Mouse (Mus musculus) A20 (cell line): Measurements from ENCODE around the gene Olfr154.
"Not testable (repeated sequence)": the region's sequence is repeated elsewhere in the genome, so short reads cannot be mapped to it uniquely, and the experiment has no call there.

Experiments used
- DNase-seq: peaks from one replicate; pipeline ENCODE4 v3.0.0-alpha.2; 2011; ENCODE audit warnings: low read depth, low spot score

The Olfr154 gene

DNA sequence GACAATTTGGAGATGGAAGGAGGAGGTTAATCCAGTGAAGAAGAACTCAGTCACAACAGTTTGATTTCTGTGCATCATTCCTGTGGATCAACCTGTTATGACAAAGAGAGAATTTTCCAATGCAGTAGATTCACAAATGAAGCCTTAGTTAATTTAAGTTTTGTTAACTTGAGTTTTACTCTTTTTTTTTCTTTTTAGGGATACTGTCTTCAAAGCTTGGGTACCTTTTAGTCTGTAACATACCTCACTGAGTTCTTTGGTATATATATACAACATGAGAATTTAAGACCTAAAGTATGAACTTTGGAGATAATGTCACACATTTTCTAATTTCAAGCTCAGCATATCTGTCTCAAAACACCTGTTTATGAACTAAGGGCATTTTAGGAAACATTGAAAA lies at the start of gene Olfr154:
Olfr154 (minus strand) TSS at position 101 of the 400 bp plus-strand sequence.
- not testable (repeated sequence) for DNase-seq

DNA sequence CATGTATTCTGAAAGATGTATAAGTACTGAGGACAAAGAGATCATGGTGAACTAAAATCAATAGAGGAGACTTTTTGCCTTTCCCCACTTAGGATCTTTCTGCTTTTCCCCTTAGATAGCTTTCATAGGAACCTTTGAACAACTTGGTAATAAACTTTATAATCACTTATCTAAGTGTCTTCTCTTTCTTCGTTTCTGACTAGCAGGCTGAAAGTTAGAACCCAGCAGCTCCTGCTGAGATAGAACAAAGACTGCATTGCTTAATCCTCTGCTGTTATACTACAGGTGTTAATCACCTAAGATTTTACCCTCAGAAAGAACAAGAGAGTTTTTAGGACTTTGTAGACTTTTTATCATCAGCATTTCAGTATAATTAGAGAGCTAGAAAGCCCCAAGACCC lies 46.9 kb upstream of the Olfr154 start:
- no peak for DNase-seq

DNA sequence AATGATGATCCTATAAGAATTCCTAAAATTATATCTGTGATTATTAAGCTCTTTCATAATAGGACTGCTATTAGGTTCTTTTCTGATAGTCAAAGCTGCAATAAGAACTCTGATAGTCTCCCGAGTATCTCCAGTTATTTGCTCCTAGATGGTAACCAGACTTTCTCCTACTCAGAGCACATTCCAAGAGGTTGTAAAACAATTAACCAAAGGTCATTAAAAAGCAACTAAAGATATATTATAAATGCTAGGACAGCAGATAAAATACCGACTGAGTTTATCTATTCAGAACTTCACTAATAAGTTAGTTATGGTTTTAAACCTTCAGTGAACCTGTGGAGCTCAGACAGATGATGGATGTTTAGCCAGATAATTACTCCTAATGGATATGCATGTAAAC lies 46.4 kb upstream of the Olfr154 start:
- not testable (repeated sequence) for DNase-seq

DNA sequence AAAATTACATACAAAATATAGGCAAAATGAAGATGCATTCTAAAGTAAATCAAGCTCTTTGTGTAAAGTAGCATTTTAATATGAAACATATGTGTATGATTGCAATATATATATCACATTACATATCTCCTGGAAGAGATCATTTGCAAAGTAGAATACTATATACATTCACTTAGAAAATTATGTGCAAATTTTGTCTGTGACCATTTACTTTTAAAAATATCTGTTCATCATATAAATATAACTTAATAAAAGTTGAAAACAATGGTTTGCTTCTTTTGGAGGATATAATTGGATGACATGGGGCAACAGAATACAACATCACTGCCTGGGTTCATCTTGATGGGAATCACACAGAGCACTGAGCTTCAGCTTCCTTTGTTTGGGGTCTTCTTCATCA lies 24.9 kb upstream of the Olfr154 start, which contains the start of gene Olfr1008:
Olfr1008 (plus strand) TSS at position 301 of the 400 bp plus-strand sequence.
- DNase-seq = no peak

GRCm38 (mm10) chr2:85678667-85679066 lies 14.4 kb upstream of the Olfr154 start, which contains the start of gene Olfr1006:
TSS of gene Olfr1006 (minus strand) at chr2:85678767.
- DNase-seq = no peak

DNA sequence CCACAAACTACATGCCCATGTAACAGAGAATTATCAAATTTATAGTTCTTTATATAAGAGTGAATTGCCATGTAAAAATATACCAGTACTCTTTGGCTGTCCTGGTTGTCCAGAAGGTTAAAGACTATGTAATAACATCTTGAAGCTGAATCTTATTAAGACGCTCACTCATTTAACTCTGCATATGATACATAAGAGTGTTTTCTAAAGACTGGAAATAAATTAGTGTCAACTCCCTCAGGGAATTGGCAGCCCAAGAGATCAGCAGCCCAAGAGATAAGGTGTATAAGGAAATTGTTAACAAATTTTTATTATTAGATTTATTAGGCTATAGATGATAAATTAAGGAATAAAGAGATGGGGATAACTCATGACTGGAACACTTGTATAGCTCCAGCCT lies 13.7 kb downstream of the Olfr154 start, which contains the start of gene Olfr1002:
Olfr1002 (minus strand) TSS at position 101 of the 400 bp plus-strand sequence.
- no peak for DNase-seq
